Mouse (Mus musculus): ENCODE data around the gene Dip2b.
"Not testable (repeated sequence)": the region's sequence is repeated elsewhere in the genome, so short reads cannot be mapped to it uniquely, and the experiment has no call there.

Gene Dip2b

GRCm38 (mm10) chr15:100227031-100227662, 188.7 kb downstream of the Dip2b start:
- DNase-seq = no peak

- peak; percentile 94 for DNase-seq
Observed at GRCm38 (mm10) chr15:100227663-100228534, 189.4 kb downstream of the Dip2b start, which contains the start of gene Atf1. Gene Atf1, plus strand, starts transcription at chr15:100227819.

GRCm38 (mm10) chr15:100228535-100229336, 190.3 kb downstream of the Dip2b start:
- peak; percentile 11 for DNase-seq

GRCm38 (mm10) chr15:100230655-100231054, 192.2 kb downstream of the Dip2b start:
- DNase-seq = peak; percentile 12

GRCm38 (mm10) chr15:100231616-100232525, 193.4 kb downstream of the Dip2b start:
- no peak for DNase-seq

GRCm38 (mm10) chr15:100235208-100235965, 196.9 kb downstream of the Dip2b start:
- no peak for DNase-seq

GRCm38 (mm10) chr15:100236952-100237351, 198.5 kb downstream of the Dip2b start:
- no peak for DNase-seq

GRCm38 (mm10) chr15:100241780-100242179, 203.3 kb downstream of the Dip2b start:
- DNase-seq = no peak

- DNase-seq = no peak
Observed at GRCm38 (mm10) chr15:100245951-100246350, 207.5 kb downstream of the Dip2b start.

GRCm38 (mm10) chr15:100247296-100247695, 208.8 kb downstream of the Dip2b start:
- no peak for DNase-seq

- DNase-seq = no peak
Observed at GRCm38 (mm10) chr15:100248665-100249433, 210.4 kb downstream of the Dip2b start.

GRCm38 (mm10) chr15:100251153-100251780, 212.8 kb downstream of the Dip2b start:
- DNase-seq = no peak

GRCm38 (mm10) chr15:100256386-100256785, 217.9 kb downstream of the Dip2b start:
- DNase-seq = no peak

GRCm38 (mm10) chr15:100257305-100257704, 218.8 kb downstream of the Dip2b start:
- DNase-seq = no peak

- DNase-seq = no peak
Observed at GRCm38 (mm10) chr15:100258646-100259425, 220.4 kb downstream of the Dip2b start.

- DNase-seq = not testable (repeated sequence)
Observed at GRCm38 (mm10) chr15:100260351-100260750, 221.9 kb downstream of the Dip2b start.

GRCm38 (mm10) chr15:100263246-100263905, 224.9 kb downstream of the Dip2b start:
- peak; percentile 28 for DNase-seq

- DNase-seq = no peak
Observed at GRCm38 (mm10) chr15:100265586-100266325, 227.3 kb downstream of the Dip2b start.
